Mouse (Mus musculus): ENCODE measurements around the gene Adamts2. TPM values are rescaled to one million over a fixed set of nuclear protein-coding genes. Genes with fewer than 3 reads are reported as not detected.

Gene Adamts2
- polyA plus RNA-seq, 1 experiment = 3.2 TPM

DNA sequence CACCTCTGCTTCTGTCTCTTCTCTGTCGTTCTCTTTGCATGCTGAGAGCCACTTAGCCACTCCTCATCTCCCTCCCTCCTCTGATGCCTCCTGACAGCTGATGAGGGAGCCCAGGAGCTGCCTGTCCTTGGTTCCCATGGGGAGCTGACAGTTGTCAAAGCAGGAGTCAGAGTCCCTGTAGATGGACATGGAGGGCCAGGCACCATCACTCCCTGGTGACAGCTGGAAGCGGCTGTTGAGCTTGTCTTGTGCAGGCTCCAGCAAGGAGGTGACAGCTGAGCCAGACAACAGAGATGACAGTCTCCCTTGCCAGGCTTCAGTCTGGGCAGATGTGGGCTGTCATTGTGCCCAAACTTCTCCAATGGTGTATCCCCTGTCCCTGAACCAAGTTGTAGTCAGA lies 144.6 kb downstream of the Adamts2 start:
- H3K4me3 ChIP-seq (ENCODE audit: control insufficient read depth, low read depth, low read length) = no peak overlapping the region
- H3K36me3 ChIP-seq (ENCODE audit: control insufficient read depth, insufficient read depth, low read length) = no peaks in the 10 kb centered on the region
- H3K27ac ChIP-seq (ENCODE audit: control insufficient read depth, insufficient read depth, low read depth, low read length) = no peak overlapping the region
- H3K27me3 ChIP-seq (ENCODE audit: control insufficient read depth, insufficient read depth, low read length) = no peaks in the 10 kb centered on the region
- no peak for TF ChIP-seq CTCF (IDR thresholded peaks at IDR 0.05; ENCODE audit: control insufficient read depth, insufficient read depth, insufficient replicate concordance, low read depth, low read length)
- no peak for TF ChIP-seq POLR2A (IDR thresholded peaks at IDR 0.05; ENCODE audit: control insufficient read depth, low read depth, low read length)
- H3K4me1 ChIP-seq (ENCODE audit: control insufficient read depth, insufficient read depth, low read length) = no peaks in the 10 kb centered on the region

DNA sequence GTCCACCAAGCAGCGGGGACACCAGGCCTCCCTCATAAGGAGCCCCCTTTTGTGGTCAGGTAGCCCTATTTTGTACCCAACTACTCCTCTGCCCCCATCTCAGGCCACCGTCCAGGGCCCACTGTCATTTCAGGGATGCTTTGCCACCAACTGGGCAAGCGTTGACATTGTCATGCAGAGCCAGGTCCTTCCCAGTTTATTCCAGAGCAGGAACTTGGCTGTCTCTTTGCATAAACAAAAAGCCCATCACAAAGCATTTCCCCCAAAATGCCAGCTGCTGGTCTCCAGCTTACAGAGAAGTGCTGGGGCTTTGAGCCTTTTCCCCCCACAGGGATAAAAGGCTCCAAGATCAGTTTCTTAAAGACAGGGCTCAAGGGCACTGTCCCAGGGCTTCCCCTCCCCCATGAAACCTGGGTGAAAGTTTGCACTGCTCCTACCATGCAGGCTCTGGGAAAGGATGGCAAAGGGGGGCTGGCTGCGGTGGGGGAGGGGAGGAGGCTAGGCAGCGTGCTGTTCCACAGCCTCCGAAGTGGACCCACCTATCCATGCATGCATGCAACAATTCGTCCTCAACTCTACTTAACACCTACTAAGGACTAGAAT lies 149.2 kb downstream of the Adamts2 start:
- no peaks in the 10 kb centered on the region for H3K36me3 ChIP-seq (ENCODE audit: control insufficient read depth, insufficient read depth, low read length)

DNA sequence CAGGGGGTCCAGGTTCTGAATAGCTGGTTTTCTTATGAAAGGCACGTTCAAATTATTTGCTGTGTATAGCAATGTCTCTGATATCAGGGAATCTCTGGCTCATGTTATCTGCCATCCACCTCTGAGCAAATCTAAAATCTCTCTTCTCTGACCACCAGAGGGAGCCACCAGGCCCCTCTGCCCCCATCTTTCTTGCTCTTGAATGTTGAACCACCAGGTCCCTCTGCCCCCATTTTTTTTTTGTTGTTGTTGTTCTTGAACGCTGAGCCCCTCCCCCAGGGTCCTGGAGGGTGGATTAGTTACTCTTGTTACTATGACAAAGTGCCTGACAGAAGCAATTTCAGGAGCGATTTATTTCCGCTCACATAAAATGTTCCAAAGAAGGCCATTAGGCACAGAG lies 155.9 kb downstream of the Adamts2 start:
- H3K4me3 ChIP-seq (ENCODE audit: control insufficient read depth, low read depth, low read length) = no peak overlapping the region
- no peak overlapping the region for H3K27ac ChIP-seq (ENCODE audit: control insufficient read depth, insufficient read depth, low read depth, low read length)
- TF ChIP-seq CTCF (IDR thresholded peaks at IDR 0.05; ENCODE audit: control insufficient read depth, insufficient read depth, insufficient replicate concordance, low read depth, low read length) (no peak), POLR2A (IDR thresholded peaks at IDR 0.05; ENCODE audit: control insufficient read depth, low read depth, low read length) (no peak)
- no peaks in the 10 kb centered on the region for H3K27me3 ChIP-seq (ENCODE audit: control insufficient read depth, insufficient read depth, low read length)
- no peaks in the 10 kb centered on the region for H3K36me3 ChIP-seq (ENCODE audit: control insufficient read depth, insufficient read depth, low read length)
- no peaks in the 10 kb centered on the region for H3K4me1 ChIP-seq (ENCODE audit: control insufficient read depth, insufficient read depth, low read length)

More for the DNA sequence above, 149.2 kb downstream of the Adamts2 start:
- no peaks in the 10 kb centered on the region for H3K27me3 ChIP-seq (ENCODE audit: control insufficient read depth, insufficient read depth, low read length)
- H3K27ac ChIP-seq (ENCODE audit: control insufficient read depth, insufficient read depth, low read depth, low read length) = no peak overlapping the region
- H3K4me1 ChIP-seq (ENCODE audit: control insufficient read depth, insufficient read depth, low read length) = no peaks in the 10 kb centered on the region
- TF ChIP-seq CTCF (IDR thresholded peaks at IDR 0.05; ENCODE audit: control insufficient read depth, insufficient read depth, insufficient replicate concordance, low read depth, low read length) (no peak), POLR2A (IDR thresholded peaks at IDR 0.05; ENCODE audit: control insufficient read depth, low read depth, low read length) (no peak)
- H3K4me3 ChIP-seq (ENCODE audit: control insufficient read depth, low read depth, low read length) = no peak overlapping the region

DNA sequence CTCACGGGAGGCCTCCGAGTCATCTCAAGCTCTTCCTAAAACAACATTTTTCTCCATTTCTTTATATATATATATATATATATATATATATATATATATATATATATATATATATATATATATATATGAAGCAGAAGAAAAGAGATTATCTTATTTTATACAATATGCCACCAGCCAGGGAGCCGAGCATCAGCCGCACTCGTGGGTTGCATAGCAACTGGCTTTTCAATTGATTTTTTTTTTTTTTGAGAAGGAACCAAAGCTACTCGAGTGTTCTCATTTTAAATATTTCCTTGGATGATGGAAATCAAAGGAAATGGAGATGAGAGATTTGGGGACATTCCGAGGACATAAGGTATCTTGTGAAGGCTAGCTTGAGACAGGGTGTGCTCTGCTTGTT lies 164.6 kb downstream of the Adamts2 start:
- no peak overlapping the region for H3K4me3 ChIP-seq (ENCODE audit: control insufficient read depth, low read depth, low read length)
- H3K27ac ChIP-seq (ENCODE audit: control insufficient read depth, insufficient read depth, low read depth, low read length) = no peak overlapping the region
- TF ChIP-seq CTCF (IDR thresholded peaks at IDR 0.05; ENCODE audit: control insufficient read depth, insufficient read depth, insufficient replicate concordance, low read depth, low read length) (no peak), POLR2A (IDR thresholded peaks at IDR 0.05; ENCODE audit: control insufficient read depth, low read depth, low read length) (no peak)
- H3K4me1 ChIP-seq (ENCODE audit: control insufficient read depth, insufficient read depth, low read length) = peaks cover 5% of the 10 kb centered on the region
- no peaks in the 10 kb centered on the region for H3K36me3 ChIP-seq (ENCODE audit: control insufficient read depth, insufficient read depth, low read length)
- H3K27me3 ChIP-seq (ENCODE audit: control insufficient read depth, insufficient read depth, low read length) = no peaks in the 10 kb centered on the region

DNA sequence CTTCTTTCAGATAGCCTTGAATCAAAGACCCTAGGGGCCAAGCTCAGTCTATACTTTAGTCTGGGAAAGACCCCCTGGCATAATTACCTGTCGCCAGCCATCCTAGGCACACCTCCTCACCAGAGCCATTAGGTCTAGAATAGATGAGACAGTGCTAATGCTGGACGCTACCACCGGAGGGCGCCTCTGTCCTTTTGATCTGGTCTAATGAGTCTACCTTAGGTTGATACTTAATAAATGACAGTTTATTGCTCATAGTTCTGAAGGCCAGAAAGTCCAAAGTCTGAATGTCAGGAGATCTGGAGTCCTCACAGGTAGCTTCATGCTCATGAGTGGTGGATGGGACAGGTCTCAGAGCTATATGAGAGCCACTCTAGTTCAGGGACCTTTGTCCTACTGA lies 165.2 kb downstream of the Adamts2 start:
- Histone ChIP-seq H3K4me1 (ENCODE audit: control insufficient read depth, insufficient read depth, low read length) (peaks cover 5% of the 10 kb centered on the region), H3K4me3 (ENCODE audit: control insufficient read depth, low read depth, low read length) (no peak overlapping the region), H3K27ac (ENCODE audit: control insufficient read depth, insufficient read depth, low read depth, low read length) (no peak overlapping the region), H3K27me3 (ENCODE audit: control insufficient read depth, insufficient read depth, low read length) (no peaks in the 10 kb centered on the region), H3K36me3 (ENCODE audit: control insufficient read depth, insufficient read depth, low read length) (no peaks in the 10 kb centered on the region)
- TF ChIP-seq CTCF (IDR thresholded peaks at IDR 0.05; ENCODE audit: control insufficient read depth, insufficient read depth, insufficient replicate concordance, low read depth, low read length) = peak; percentile 60; the same call in 1 of the 2 replicates
- TF ChIP-seq POLR2A (IDR thresholded peaks at IDR 0.05; ENCODE audit: control insufficient read depth, low read depth, low read length) = no peak

DNA sequence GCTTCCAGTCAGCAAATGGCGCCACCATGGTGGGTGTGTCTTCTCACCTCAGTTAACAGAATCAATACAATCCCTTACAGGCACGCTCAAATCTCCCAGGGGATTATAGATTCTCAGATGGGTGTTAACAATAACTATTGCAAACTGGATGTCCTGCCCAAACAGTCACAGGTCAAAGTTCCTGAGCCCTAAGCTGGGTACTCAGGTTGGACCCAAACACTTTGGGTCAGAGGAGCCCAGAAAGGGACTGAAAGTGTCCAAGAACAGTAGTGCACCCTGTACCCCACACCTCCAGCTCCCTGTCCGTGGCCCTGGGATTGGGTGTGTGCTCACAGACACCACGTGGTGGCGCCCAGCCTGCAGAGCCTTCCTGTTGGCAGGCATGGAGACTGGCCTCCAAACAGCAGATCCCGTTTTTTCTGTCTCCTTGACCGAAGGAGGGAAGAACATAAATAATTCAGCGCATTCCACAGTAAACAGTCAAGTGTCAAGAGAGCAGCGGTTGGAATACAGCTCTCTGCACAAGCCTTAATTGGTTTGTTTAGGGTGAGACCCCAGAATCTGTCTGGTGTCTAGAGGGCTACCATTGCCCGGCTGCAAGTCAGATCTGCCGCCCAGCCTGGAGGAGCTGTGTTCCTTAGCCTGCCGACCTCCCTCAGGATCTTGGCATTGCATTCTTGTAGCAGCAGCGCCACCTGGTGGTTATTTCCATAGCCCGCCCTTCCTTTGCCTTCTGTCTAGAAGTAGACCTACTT lies 167.3 kb downstream of the Adamts2 start:
- no peak overlapping the region for H3K4me3 ChIP-seq (ENCODE audit: control insufficient read depth, low read depth, low read length)
- H3K27me3 ChIP-seq (ENCODE audit: control insufficient read depth, insufficient read depth, low read length) = no peaks in the 10 kb centered on the region
- H3K27ac ChIP-seq (ENCODE audit: control insufficient read depth, insufficient read depth, low read depth, low read length) = no peak overlapping the region
- TF ChIP-seq POLR2A (IDR thresholded peaks at IDR 0.05; ENCODE audit: control insufficient read depth, low read depth, low read length) = no peak
- TF ChIP-seq CTCF (IDR thresholded peaks at IDR 0.05; ENCODE audit: control insufficient read depth, insufficient read depth, insufficient replicate concordance, low read depth, low read length) = peak; percentile 93; the same call in 1 of the 2 replicates
- H3K36me3 ChIP-seq (ENCODE audit: control insufficient read depth, insufficient read depth, low read length) = no peaks in the 10 kb centered on the region
- H3K4me1 ChIP-seq (ENCODE audit: control insufficient read depth, insufficient read depth, low read length) = peaks cover 5% of the 10 kb centered on the region

DNA sequence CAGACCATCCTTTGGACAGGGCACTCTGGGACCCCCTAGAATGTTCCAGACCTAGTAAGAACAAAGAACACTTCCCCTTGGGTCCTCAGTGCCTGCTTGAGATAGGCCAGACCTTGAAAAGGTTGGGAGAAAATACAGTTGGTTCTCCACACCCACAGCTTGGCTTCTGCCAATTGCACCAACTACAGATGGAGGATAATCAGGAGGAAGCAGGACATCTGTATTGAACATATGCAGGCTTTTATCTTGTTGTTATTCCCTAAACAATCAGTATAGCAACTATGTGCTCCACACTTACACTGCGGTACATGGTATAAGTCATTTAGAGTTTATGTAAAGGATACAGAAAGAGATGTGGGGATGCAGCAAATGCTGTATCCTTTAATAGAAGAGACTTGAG lies 169.1 kb downstream of the Adamts2 start:
- no peak overlapping the region for H3K27ac ChIP-seq (ENCODE audit: control insufficient read depth, insufficient read depth, low read depth, low read length)
- H3K4me1 ChIP-seq (ENCODE audit: control insufficient read depth, insufficient read depth, low read length) = peaks cover 5% of the 10 kb centered on the region
- H3K4me3 ChIP-seq (ENCODE audit: control insufficient read depth, low read depth, low read length) = no peak overlapping the region
- no peaks in the 10 kb centered on the region for H3K36me3 ChIP-seq (ENCODE audit: control insufficient read depth, insufficient read depth, low read length)
- no peaks in the 10 kb centered on the region for H3K27me3 ChIP-seq (ENCODE audit: control insufficient read depth, insufficient read depth, low read length)
- no peak for TF ChIP-seq CTCF (IDR thresholded peaks at IDR 0.05; ENCODE audit: control insufficient read depth, insufficient read depth, insufficient replicate concordance, low read depth, low read length)
- no peak for TF ChIP-seq POLR2A (IDR thresholded peaks at IDR 0.05; ENCODE audit: control insufficient read depth, low read depth, low read length)
